In the genomic region with DNA sequence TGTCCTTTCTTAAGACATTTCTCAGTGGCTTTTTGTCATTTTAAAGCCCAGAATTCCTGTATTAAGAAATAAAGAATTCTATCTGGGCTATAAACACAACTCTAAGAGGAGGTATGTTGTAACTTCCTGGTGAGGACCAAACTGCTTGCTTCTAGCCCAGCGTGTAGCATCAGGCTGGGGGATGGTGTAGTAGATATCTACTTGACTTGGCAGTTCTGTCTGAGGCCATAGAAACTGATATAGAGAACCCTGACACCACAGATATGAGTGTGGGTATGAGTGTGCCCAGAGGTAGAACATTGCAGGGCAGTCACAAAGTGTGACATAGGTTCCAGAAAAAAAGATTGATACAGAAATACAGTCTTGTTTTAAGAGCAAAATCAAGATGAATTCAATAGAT, we compare ENCODE assay signal across 20 mouse cellular contexts.
A peak's percentile ranks its signal among the peaks of the same experiment; 100 is the strongest.
DNase-seq lines count a peak whose midpoint lies in the region; ATAC-seq and TF ChIP-seq lines count a peak whose summit lies in the region.
"Had no signal": no experiment of that assay in that cellular context is flagged by ENCODE, and none has a peak within 500 bp of the region (broad histone marks: within the 10 kb centered on the region; RNA-seq: fewer than 3 reads in every experiment).

No protein-coding gene starts in this region.

- no peak for TF ChIP-seq CTCF in midbrain, postnatal 0 days (IDR thresholded peaks at IDR 0.05)

- H3K4me1 ChIP-seq in heart, embryonic 12.5 days (replicated peaks): 0 out of 2 replicates have a peak, but pooled peaks cover 2% of the 10 kb centered on the region
- H3K4me1 ChIP-seq in midbrain, embryonic 11.5 days (ENCODE audit: control insufficient read depth, insufficient read depth, low read length): no peaks in the 10 kb centered on the region; the same call in 1 of the 2 replicates
- H3K4me1 ChIP-seq in midbrain, postnatal 0 days (ENCODE audit: insufficient read depth, low read length): no peaks in the 10 kb centered on the region
- no peaks in the 10 kb centered on the region for H3K4me1 ChIP-seq in neural tube, embryonic 15.5 days
- H3K4me1 ChIP-seq: embryonic facial prominence, embryonic 12.5 days; forebrain, embryonic 13.5 days had no signal

- no peaks in the 10 kb centered on the region for H3K36me3 ChIP-seq in heart, embryonic 12.5 days
- H3K36me3 ChIP-seq in midbrain, embryonic 11.5 days (ENCODE audit: control insufficient read depth, insufficient read depth, low read length): no peaks in the 10 kb centered on the region
- no peaks in the 10 kb centered on the region for H3K36me3 ChIP-seq in midbrain, postnatal 0 days (ENCODE audit: insufficient read depth, low read length)
- no peaks in the 10 kb centered on the region for H3K36me3 ChIP-seq in neural tube, embryonic 15.5 days
- H3K36me3 ChIP-seq: embryonic facial prominence, embryonic 10.5 days; embryonic facial prominence, embryonic 12.5 days; forebrain, embryonic 15.5 days; G1E had no signal

- no peaks in the 10 kb centered on the region for H3K27me3 ChIP-seq in heart, embryonic 12.5 days (replicated peaks)
- no peaks in the 10 kb centered on the region for H3K27me3 ChIP-seq in midbrain, embryonic 11.5 days (ENCODE audit: control insufficient read depth, insufficient read depth, low read length)
- no peaks in the 10 kb centered on the region for H3K27me3 ChIP-seq in midbrain, postnatal 0 days (ENCODE audit: insufficient read depth, low read length)
- H3K27me3 ChIP-seq in neural tube, embryonic 15.5 days (replicated peaks): no peaks in the 10 kb centered on the region
- H3K27me3 ChIP-seq: CH12.LX; embryonic facial prominence, embryonic 12.5 days; forebrain, embryonic 13.5 days; forebrain, embryonic 15.5 days had no signal

- 45% methylated on average over 1 of the region's 1 CpGs for WGBS in heart, embryonic 12.5 days
- 86% methylated on average over 1 of the region's 1 CpGs for WGBS in midbrain, embryonic 11.5 days
- WGBS in midbrain, postnatal 0 days: 94% methylated on average over 1 of the region's 1 CpGs
- 84% methylated on average over 1 of the region's 1 CpGs for WGBS in neural tube, embryonic 15.5 days

- no peak overlapping the region for H3K4me2 ChIP-seq in heart, embryonic 12.5 days
- H3K4me2 ChIP-seq in midbrain, embryonic 11.5 days: no peak overlapping the region
- no peak overlapping the region for H3K4me2 ChIP-seq in midbrain, postnatal 0 days (ENCODE audit: low read depth, low read length, poor library complexity, severe bottlenecking)
- no peak overlapping the region for H3K4me2 ChIP-seq in neural tube, embryonic 15.5 days
- H3K4me2 ChIP-seq: embryonic facial prominence, embryonic 12.5 days; forebrain, embryonic 13.5 days; forebrain, embryonic 15.5 days had no signal

- H3K9me3 ChIP-seq in heart, embryonic 12.5 days (replicated peaks): no peaks in the 10 kb centered on the region
- no peaks in the 10 kb centered on the region for H3K9me3 ChIP-seq in midbrain, embryonic 11.5 days (ENCODE audit: control insufficient read depth, low read length)
- H3K9me3 ChIP-seq in midbrain, postnatal 0 days (ENCODE audit: low read length): no peaks in the 10 kb centered on the region
- no peaks in the 10 kb centered on the region for H3K9me3 ChIP-seq in neural tube, embryonic 15.5 days (replicated peaks)
- H3K9me3 ChIP-seq: embryonic facial prominence, embryonic 10.5 days; embryonic facial prominence, embryonic 12.5 days; forebrain, embryonic 13.5 days; forebrain, embryonic 15.5 days; G1E had no signal

- H3K27ac ChIP-seq in heart, embryonic 12.5 days (ENCODE audit: poor library complexity, severe bottlenecking): no peak overlapping the region
- H3K27ac ChIP-seq in midbrain, embryonic 11.5 days (ENCODE audit: low read depth, low read length): no peak overlapping the region
- H3K27ac ChIP-seq in midbrain, postnatal 0 days (ENCODE audit: low read depth, low read length): no peak overlapping the region
- H3K27ac ChIP-seq in neural tube, embryonic 15.5 days (replicated peaks): no peak overlapping the region
- H3K27ac ChIP-seq: embryonic facial prominence, embryonic 10.5 days; embryonic facial prominence, embryonic 12.5 days; forebrain, embryonic 13.5 days; forebrain, embryonic 15.5 days had no signal

- no peak overlapping the region for H3K9ac ChIP-seq in heart, embryonic 12.5 days
- no peak overlapping the region for H3K9ac ChIP-seq in midbrain, embryonic 11.5 days (ENCODE audit: low read length)
- no peak overlapping the region for H3K9ac ChIP-seq in midbrain, postnatal 0 days (replicated peaks; ENCODE audit: low read length, poor library complexity, severe bottlenecking)
- H3K9ac ChIP-seq in neural tube, embryonic 15.5 days (replicated peaks): no peak overlapping the region
- H3K9ac ChIP-seq: embryonic facial prominence, embryonic 12.5 days; forebrain, embryonic 13.5 days; forebrain, embryonic 15.5 days had no signal

- DNase-seq in heart, adult 11 months: peak; percentile 8
- DNase-seq in midbrain, embryonic 11.5 days (ENCODE audit: low spot score, missing footprints): peak; percentile 72
- DNase-seq in midbrain, postnatal 0 days (ENCODE audit: low spot score): no peak
- DNase-seq: B cell, adult 2 months; cerebellum, adult 11-12 months; cerebellum, adult 2 months; cerebellum, adult 9-10 months; cerebellum, postnatal 10 days; cerebellum, postnatal 25 days had no signal

- no peak overlapping the region for H3K4me3 ChIP-seq in heart, embryonic 12.5 days
- no peak overlapping the region for H3K4me3 ChIP-seq in midbrain, embryonic 11.5 days (ENCODE audit: low read depth, low read length)
- H3K4me3 ChIP-seq in midbrain, postnatal 0 days (ENCODE audit: low read depth, low read length): no peak overlapping the region
- no peak overlapping the region for H3K4me3 ChIP-seq in neural tube, embryonic 15.5 days (replicated peaks)
- H3K4me3 ChIP-seq: embryonic facial prominence, embryonic 10.5 days; embryonic facial prominence, embryonic 12.5 days; forebrain, embryonic 13.5 days; forebrain, embryonic 15.5 days had no signal

- ATAC-seq in heart, embryonic 12.5 days (ENCODE audit: insufficient number of reproducible peaks, low FRiP score): no peak
- ATAC-seq in midbrain, embryonic 11.5 days (ENCODE audit: low FRiP score): no peak
- ATAC-seq in midbrain, postnatal 0 days (ENCODE audit: low FRiP score): no peak
- ATAC-seq in neural tube, embryonic 15.5 days (ENCODE audit: low FRiP score): no peak
- ATAC-seq: activated CD4-positive, CD25-positive, alpha-beta regulatory T cell, adult 4 months; CD4-positive, CD25-positive, alpha-beta regulatory T cell, adult 4 months; forebrain, embryonic 13.5 days; forebrain, embryonic 15.5 days; Patski had no signal
